Mouse (Mus musculus) urinary bladder, postnatal 4 days (tissue): ENCODE measurements around the gene Smad9.

Source experiments
- DNase-seq, 2 experiments: peaks; one replicate each; pipeline ENCODE4 v3.0.0; 2021 to 2022; ENCODE audit warnings: low spot score in 2 of 2

Gene Smad9

DNA sequence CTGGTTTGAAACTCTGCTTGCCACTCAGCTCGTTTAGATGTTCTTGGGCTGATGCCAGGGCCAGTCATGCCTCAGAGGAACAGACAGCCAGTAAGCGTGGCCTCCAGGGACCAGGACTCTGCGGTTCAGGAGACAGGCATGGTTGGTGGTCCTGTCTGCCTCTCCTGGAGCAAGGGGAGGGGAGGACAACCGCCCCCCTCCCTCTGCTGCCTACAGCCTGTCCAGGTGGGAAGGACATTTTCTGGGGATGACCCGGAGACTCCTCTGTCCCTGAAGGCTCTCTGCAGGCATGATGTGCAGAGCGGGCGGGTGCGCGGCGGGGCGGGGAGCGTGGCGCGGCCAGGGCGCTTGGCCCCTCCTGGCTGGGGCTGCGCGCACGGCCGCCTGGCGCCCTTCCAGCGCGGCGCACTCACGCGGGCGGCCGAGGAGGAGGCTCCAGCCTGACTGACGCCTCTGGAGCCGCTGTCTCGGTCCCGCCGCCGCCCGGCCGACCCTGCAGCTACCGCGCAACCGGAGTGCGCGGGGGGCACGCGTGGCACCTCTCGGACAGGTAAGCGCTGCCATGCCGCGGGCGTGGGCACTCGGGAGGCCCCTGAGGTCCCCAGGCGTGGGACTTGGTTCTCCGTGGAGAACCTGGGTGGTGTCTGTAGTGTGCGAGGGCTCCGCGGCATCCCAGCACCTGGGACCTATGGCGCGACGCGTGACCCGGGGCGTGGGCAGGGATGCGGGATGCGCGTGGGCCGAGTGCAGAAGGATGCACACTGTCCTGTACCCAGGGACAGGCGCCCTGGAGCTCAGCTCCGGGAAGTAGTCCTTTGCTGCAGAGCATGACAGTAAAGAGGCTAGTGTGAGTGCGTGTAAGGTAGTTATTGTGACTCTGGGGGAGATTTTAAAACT, at the start of gene Smad9:
Gene Smad9, plus strand, starts transcription at position 438 of the 897 bp plus-strand sequence.
- peak; percentile 65 to 69 for DNase-seq

GRCm38 (mm10) chr3:54708972-54709371, 46.4 kb upstream of the Smad9 start:
- DNase-seq = no peak

GRCm38 (mm10) chr3:54714253-54714652, 41.1 kb upstream of the Smad9 start, which contains the start of gene Gm21958:
Gm21958 (minus strand) TSS chr3:54714353.
- DNase-seq = no peak

DNA sequence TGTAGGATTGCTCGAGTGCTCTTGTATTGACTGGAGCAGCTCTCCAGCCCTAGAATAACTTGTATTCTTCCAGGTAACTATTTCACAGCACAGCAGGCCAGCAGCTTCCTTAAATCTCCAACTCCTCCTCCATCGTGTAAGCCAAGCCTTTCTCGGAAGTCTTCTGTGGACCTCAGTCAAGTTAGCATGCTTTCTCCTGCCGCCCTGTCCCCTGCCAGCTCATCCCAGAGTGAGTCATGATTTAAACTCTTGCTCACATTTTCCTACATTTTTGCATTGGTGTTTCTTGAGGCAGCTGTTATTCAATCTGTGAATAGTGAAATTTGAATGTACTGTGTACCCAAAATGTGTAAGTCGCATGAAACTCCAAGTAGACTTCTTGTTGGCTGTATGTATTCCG, 39.9 kb upstream of the Smad9 start:
- DNase-seq = no peak

GRCm38 (mm10) chr3:54717348-54717747, 38.0 kb upstream of the Smad9 start:
- DNase-seq = no peak

GRCm38 (mm10) chr3:54718947-54719346, 36.4 kb upstream of the Smad9 start:
- DNase-seq = no peak

GRCm38 (mm10) chr3:54723741-54724500, 31.5 kb upstream of the Smad9 start:
- no peak for DNase-seq

- no peak for DNase-seq
Measured at GRCm38 (mm10) chr3:54725344-54725743, 30.0 kb upstream of the Smad9 start.

- DNase-seq = no peak
Measured at GRCm38 (mm10) chr3:54727588-54727987, 27.8 kb upstream of the Smad9 start.

GRCm38 (mm10) chr3:54728100-54728499, 27.3 kb upstream of the Smad9 start:
- DNase-seq = no peak

- DNase-seq = no peak
Measured at GRCm38 (mm10) chr3:54731626-54732150, 23.7 kb upstream of the Smad9 start.

DNA sequence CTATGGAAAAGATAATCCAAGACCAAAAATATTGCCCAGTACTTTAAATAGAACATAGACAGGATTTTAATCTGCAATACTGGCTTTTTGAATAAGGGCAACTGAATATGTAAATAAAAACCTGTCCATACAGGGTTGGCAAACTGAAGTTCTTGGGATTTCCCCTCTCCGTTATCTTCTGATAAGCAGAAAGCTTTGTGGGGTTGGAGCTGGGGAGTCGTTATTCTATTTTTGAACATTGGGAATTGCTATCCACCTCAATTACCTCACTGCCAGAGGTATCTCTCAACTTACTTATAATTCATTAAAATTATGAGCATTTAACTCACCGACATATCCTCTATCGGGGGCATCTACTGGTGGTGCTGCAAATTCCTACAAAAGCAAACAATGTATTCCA, 23.0 kb upstream of the Smad9 start:
- DNase-seq = no peak

DNA sequence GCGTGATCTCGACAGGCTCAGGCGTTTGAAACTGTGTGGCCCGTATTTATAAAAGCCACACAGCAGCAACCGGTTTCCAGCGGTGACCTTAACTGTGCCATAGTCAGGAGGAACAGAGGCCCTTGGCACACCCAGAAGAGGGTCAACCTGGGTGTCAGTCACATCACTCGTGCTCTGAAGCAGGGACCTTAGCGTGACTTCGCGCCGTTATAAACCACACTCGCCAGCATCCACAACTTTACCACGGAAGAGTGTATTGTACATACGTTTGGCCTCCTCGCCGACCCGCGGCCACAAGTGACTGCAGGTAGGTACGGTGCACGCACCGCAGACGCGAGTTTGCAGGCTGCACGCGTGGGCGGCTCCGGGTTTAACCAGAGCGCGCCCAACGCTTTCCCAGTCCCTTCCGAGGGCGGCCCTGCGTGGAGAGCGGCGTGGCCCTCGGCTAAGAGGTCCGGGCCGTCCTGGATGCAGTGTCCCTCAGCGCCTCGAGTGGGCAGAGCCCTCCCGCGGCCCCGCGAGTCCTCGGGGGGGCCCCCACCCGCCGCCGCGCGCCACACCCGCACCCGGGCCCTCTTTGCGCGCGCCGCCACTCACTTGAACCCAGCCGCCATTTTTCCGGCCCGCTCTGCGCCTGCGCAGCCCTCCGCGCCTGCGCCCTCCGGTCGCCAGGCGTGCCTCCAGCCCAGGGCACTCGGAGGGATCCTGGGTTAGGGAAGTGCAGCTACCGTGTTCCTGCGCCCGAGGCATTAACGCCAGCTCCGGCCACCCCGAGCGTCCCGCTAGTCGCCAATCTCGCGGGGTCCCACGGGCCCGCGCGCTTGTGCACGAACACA, 20.8 kb upstream of the Smad9 start:
- peak; percentile 87 to 92 for DNase-seq

GRCm38 (mm10) chr3:54735247-54736046, 19.9 kb upstream of the Smad9 start, which contains the start of the genes Exosc8 and Alg5:
Exosc8 (minus strand) TSS chr3:54735393.
Alg5 (plus strand) TSS chr3:54735539.
- peak; percentile 89 to 92 for DNase-seq

DNA sequence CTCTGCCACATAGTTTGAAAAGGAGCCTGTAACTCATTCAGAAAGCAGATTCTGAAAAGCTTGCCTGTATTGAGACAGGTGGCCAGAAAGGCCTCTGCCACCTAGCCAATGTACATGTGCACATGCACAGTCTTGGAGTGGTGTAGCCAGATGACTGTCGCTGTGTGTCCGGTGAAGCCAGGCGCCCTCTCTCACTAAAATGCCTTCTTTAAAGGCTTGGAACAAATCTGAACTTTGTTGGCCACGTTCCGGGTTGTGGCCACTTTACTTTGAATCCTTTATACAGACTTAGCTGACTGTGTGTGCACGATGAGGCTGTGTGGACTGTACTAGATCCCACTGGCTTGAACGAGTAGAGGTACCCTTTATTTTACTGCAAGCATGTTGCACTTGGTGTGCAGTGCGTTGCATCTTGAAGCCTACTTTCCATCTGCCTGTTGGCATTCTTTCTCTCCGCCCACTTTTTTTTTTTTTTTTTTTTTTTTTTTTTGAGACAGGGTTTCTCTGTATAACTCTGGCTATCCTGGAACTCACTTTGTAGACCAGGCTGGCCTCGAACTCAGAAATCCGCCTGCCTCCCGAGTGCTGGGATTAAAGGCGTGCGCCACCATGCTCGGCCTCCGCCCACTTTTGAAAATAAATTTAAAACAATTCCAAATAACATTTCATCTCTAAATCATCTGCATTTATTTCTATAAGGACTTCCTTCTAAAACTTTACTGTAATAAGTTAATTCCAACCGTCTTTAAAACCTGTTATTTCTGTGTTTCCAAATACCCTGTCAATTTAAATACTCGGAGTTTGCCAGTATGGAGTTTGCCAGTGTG, 19.1 kb upstream of the Smad9 start:
- no peak for DNase-seq

- no peak for DNase-seq
Measured at GRCm38 (mm10) chr3:54737317-54737716, 18.1 kb upstream of the Smad9 start.

DNA sequence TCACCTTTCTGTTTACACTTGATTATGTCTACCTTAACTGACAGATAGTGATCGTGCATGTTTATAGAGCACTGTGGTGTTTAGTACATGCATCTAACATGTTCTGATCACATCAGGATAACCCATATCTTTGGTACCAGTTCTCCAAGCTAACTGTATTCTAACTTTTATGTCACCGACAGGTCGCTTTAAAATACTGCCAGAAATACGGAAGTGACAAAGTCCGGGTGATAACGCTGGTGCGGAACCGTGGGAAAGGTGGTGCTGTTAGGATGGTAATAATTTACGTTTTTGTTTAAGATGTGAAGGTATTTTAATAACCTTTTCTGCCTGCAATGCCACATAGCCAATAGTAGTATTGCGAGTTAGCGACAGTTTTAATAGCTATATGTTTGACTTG, 13.4 kb upstream of the Smad9 start:
- no peak for DNase-seq

- no peak for DNase-seq
Measured at GRCm38 (mm10) chr3:54745799-54746198, 9.6 kb upstream of the Smad9 start.

GRCm38 (mm10) chr3:54753411-54753810, 2.0 kb upstream of the Smad9 start:
- DNase-seq = no peak

DNA sequence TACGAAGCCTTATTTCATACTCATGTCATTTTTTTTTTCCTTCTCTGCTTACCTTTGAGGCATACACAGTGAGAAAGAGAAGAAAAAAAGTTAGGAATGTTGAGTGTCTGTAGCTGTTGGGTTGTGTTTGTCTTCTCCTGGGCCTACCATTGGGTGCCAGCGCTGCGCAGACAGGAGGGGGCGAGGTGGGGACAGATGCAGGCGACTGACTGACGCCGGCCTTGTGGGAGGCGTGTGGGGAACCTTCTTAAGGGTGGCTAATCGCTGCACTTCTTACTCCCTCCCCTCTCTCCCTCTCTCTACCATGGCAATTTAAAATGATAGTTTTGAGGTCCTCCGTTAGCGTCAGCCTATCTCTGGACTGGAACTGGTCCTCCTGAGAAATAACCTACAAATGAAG, 676 bp downstream of the Smad9 start:
- no peak for DNase-seq
